Mouse (Mus musculus): ENCODE measurements around the gene Ddx46. TPM values are rescaled to one million over a fixed set of nuclear protein-coding genes. Genes with fewer than 3 reads are reported as not detected.

Ddx46 gene
- polyA plus RNA-seq, 1 experiment from 2014 or later, result 45.6 TPM

DNA sequence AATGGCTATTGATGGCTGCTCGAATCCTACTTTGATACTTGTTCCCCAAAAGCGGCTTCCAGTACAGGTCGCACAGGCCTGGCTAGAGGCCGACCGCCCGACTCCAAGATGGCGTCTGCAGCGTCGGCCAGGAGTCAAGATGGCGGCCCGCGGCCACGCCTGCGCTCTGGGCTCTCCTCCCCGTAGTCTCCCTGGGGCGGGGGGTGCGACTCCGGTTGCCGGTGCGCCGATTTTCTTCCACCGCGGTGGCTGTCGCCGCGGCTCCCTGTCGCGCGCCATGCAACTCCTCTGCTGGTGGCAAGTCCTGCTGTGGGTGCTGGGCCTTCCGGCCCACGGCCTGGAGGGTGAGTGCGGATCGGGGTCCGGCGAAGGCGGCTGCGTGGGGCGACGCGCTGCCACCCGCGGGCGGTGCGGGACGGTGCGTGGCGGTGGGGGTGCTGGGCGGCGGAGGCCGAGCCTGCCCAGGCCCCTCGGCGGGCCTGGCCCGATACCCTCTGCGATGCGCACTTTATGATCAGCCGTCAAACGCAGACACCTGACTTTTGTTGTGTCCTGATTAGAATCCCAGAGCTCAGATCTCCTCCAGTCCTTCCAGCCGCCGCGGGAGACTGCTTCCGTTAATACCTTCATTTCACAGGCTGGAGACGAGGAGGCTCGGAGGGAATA is 79.8 kb downstream of the Ddx46 start, which contains the start of gene Txndc15:
Txndc15 (plus strand) TSS at position 150 of the 666 bp plus-strand sequence.
- under 1% methylated on average over 63 of the region's 63 CpGs for WGBS
- peak; percentile 91 for DNase-seq (ENCODE audit: low spot score)
- Histone ChIP-seq H3K27me3 (ENCODE audit: low read depth, poor library complexity, severe bottlenecking) (no peaks in the 10 kb centered on the region), H3K9me3 (replicated peaks) (no peaks in the 10 kb centered on the region), H3K4me3 (peak within 1 kb of the TSS; percentile 92), H3K27ac (peak within 1 kb of the TSS; percentile 96), H3K4me1 (peaks cover 26% of the 10 kb centered on the region), H3K36me3 (peaks cover 23% of the 10 kb centered on the region)

DNA sequence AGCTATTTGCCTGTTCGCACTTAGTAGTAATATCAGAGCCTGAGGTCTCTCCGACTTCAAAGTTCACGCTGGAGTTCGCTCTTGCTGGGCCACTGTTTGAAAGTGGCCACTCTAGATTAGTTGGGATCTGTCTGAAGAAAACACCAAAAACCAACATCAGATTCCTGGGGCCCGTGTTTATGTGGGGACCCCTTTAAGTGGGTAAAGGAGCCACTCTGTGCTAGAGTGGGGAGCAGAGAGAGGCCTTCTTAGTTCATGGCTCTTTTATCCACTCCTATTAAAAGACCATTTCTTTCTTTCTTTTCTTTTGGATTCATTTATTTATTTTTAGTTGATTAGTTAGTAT is 80.3 kb downstream of the Ddx46 start:
- Histone ChIP-seq H3K9me3 (replicated peaks) (no peaks in the 10 kb centered on the region), H3K27ac (peak overlapping the region; percentile 96), H3K27me3 (ENCODE audit: low read depth, poor library complexity, severe bottlenecking) (no peaks in the 10 kb centered on the region), H3K4me3 (peak overlapping the region; percentile 92), H3K4me1 (peaks cover 21% of the 10 kb centered on the region), H3K36me3 (peaks cover 28% of the 10 kb centered on the region)
- WGBS, result 12% methylated on average over 5 of the region's 5 CpGs
- no peak for DNase-seq (ENCODE audit: low spot score)

DNA sequence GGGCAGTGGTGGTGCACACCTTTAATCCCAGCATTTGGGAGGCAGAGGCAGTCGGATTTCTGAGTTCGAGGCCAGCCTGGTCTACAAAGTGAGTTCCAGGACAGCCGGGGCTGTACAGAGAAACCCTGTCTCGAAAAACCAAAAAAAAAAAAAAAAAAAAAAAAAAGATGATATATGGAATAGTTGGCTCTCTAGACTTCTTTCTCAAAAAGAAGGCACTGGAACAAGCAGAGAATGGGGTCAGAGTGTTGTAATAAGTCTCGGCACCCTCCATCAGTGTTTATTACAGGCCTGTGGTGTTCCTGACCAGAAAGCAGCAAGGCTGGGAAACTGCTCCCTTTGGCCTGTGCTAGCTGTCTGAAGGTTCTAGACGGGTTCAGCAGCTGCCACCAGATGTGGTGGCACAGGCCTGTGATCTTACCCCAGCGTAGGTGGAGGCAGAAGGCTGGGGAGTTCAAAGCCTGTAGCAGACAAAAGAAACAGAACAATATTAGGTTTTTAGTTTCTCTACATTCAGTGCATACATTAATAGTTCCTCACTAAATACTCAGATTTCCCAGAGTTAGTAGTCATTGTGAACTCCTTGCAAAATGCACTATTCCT is 81.2 kb downstream of the Ddx46 start:
- DNase-seq (ENCODE audit: low spot score), result no peak
- no peaks in the 10 kb centered on the region for H3K9me3 ChIP-seq (replicated peaks)
- peak overlapping the region; percentile 96; the same call in 1 of the 2 replicates for H3K27ac ChIP-seq
- peaks cover 19% of the 10 kb centered on the region for H3K4me1 ChIP-seq
- no peaks in the 10 kb centered on the region for H3K27me3 ChIP-seq (ENCODE audit: low read depth, poor library complexity, severe bottlenecking)
- 82% methylated on average over 7 of the region's 7 CpGs for WGBS
- peaks cover 35% of the 10 kb centered on the region for H3K36me3 ChIP-seq
- no peak overlapping the region; the same call in 1 of the 2 replicates for H3K4me3 ChIP-seq

DNA sequence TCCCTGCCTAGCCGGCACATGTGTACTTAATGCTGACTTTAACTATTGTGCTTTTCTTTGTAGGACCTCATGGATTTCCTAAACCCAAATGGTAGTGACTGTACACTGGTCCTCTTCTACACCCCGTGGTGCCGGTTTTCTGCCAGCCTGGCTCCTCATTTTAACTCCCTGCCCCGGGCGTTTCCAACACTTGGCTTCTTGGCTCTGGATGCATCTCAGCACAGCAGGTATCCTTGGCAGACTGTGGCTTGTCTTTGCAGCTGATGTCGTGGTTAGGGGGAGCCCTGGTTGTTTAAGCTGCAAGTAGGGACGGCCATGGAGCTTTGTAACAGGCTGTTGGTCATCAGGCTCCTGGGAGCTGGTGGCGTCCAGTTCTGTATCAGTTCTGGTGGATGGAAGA is 86.7 kb downstream of the Ddx46 start:
- DNase-seq (ENCODE audit: low spot score), result no peak
- Histone ChIP-seq H3K27ac (no peak overlapping the region), H3K9me3 (replicated peaks) (no peaks in the 10 kb centered on the region), H3K27me3 (ENCODE audit: low read depth, poor library complexity, severe bottlenecking) (no peaks in the 10 kb centered on the region), H3K4me1 (peaks cover 3% of the 10 kb centered on the region; the same call in 1 of the 2 replicates), H3K36me3 (peaks cover 85% of the 10 kb centered on the region), H3K4me3 (no peak overlapping the region)
- WGBS, result 83% methylated on average over 8 of the region's 8 CpGs

DNA sequence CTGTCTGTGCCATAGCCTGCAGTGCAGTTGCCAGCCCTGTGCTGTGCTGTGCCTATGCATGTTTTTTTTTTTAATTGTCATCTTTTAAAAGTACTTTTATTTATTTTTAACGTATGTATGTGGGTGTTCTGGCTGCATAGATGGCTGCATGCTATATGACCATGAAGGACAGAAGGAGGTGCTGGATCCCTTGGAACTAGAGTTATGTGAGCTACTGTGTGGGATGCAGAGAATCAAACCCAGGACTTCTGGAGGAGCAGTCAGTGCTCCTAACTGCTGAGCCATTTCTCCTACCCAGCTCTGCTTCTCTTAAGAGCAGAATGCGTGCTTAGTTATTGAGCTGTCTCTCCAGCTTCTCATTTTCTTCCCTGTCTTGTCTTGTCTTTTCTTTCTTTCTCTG is 87.2 kb downstream of the Ddx46 start:
- H3K4me1 ChIP-seq, result peaks cover 3% of the 10 kb centered on the region; the same call in 1 of the 2 replicates
- 92% methylated on average over 2 of the region's 2 CpGs for WGBS
- H3K27me3 ChIP-seq (ENCODE audit: low read depth, poor library complexity, severe bottlenecking), result no peaks in the 10 kb centered on the region
- DNase-seq (ENCODE audit: low spot score), result no peak
- no peak overlapping the region for H3K27ac ChIP-seq
- no peaks in the 10 kb centered on the region for H3K9me3 ChIP-seq (replicated peaks)
- no peak overlapping the region for H3K4me3 ChIP-seq
- H3K36me3 ChIP-seq, result peaks cover 83% of the 10 kb centered on the region

DNA sequence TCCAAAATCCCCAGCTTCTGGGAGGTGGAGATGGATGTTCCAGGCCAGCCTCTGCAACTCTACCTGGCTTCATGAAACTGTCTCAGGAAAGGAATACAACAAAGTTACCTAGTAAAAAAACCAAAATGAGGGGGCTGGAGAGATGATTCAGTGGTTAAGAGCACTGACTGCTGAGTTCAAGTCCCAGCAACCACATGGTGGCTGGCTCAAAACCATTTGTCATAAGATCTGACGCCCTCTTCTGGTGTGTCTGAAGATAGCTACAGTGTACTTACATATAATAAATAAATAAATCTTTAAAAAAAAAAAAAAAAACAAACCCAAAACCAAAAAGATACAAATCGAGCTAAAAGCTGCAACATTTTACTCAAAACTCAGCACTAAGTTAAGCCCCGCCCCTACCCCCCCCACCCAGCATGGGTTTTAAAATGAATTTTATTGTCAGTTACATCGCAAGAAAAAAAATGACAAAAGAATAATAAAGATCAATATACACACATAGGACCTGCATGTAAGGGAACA is 91.8 kb downstream of the Ddx46 start:
- peaks cover 43% of the 10 kb centered on the region for H3K36me3 ChIP-seq
- peak overlapping the region; percentile 66 for H3K4me3 ChIP-seq
- 7% methylated on average over 4 of the region's 4 CpGs for WGBS
- no peaks in the 10 kb centered on the region for H3K9me3 ChIP-seq (replicated peaks)
- H3K27ac ChIP-seq, result peak overlapping the region; percentile 93
- no peaks in the 10 kb centered on the region for H3K27me3 ChIP-seq (ENCODE audit: low read depth, poor library complexity, severe bottlenecking)
- H3K4me1 ChIP-seq, result peaks cover 8% of the 10 kb centered on the region
- DNase-seq (ENCODE audit: low spot score), result no peak

DNA sequence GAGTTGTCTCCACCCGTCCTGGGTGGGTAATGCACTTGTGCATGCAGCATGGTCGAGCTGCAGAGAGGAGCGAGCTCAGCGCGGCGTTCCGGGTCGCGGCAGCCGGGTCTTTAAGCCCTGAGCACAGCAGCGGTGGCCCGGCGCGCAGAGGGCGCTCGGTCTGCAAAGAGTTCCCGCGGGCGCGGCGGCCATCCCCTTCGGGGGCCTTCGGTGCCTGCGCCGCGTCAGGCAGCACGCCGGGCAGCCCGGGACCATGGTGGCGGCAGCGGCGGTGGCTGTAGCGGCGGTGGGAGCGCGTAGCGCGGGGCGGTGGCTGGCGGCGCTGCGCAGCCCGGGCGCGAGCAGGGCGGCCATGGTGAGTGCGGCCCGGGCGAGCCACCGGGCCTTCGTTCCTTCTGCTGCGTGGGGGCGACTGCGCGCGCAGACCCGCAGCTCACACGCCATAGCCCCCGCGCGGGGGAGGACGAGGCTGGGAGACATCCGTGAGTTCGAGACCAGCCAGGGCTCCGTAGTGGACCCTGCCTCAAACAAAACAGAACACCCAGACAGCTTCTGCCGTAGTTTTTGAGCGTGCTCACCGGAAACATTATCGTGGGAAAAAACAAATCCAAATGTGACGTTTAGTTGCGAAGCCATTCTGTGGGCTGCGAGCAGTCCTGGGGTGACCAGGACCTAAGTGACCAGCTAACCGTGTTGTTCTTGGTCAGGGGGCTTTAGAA is 92.5 kb downstream of the Ddx46 start, which contains the start of gene Pcbd2:
Pcbd2 (plus strand) TSS at position 249 of the 719 bp plus-strand sequence.
- Histone ChIP-seq H3K27ac (peak within 1 kb of the TSS; percentile 93), H3K4me1 (peaks cover 8% of the 10 kb centered on the region), H3K36me3 (peaks cover 38% of the 10 kb centered on the region), H3K4me3 (peak within 1 kb of the TSS; percentile 66), H3K9me3 (replicated peaks) (no peaks in the 10 kb centered on the region), H3K27me3 (ENCODE audit: low read depth, poor library complexity, severe bottlenecking) (no peaks in the 10 kb centered on the region)
- under 1% methylated on average over 73 of the region's 73 CpGs for WGBS
- peak; percentile 88 for DNase-seq (ENCODE audit: low spot score)

DNA sequence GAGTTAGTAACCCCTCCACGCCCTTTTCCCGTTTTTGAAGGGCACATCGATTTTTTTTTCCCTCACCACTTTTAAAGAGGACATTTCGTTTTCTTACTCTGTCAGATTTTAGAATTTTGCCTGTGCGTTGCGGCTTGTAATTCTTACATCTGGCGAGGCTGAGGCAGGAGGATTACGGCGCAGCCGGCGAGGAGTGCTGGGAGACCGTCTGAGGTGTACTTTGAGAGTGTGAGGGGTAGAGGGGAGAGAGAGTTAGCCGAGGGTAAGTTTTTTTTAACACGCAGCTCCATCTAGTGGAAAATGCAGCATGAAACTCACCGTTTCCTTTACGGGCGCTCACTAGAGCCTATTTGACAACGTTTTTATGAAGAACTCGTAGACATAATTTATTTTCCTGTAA is 93.0 kb downstream of the Ddx46 start:
- no peaks in the 10 kb centered on the region for H3K27me3 ChIP-seq (ENCODE audit: low read depth, poor library complexity, severe bottlenecking)
- WGBS, result 5% methylated on average over 19 of the region's 19 CpGs
- H3K27ac ChIP-seq, result peak overlapping the region; percentile 93
- peaks cover 8% of the 10 kb centered on the region for H3K4me1 ChIP-seq
- DNase-seq (ENCODE audit: low spot score), result peak; percentile 79
- no peaks in the 10 kb centered on the region for H3K9me3 ChIP-seq (replicated peaks)
- H3K36me3 ChIP-seq, result peaks cover 34% of the 10 kb centered on the region
- H3K4me3 ChIP-seq, result peak overlapping the region; percentile 66

DNA sequence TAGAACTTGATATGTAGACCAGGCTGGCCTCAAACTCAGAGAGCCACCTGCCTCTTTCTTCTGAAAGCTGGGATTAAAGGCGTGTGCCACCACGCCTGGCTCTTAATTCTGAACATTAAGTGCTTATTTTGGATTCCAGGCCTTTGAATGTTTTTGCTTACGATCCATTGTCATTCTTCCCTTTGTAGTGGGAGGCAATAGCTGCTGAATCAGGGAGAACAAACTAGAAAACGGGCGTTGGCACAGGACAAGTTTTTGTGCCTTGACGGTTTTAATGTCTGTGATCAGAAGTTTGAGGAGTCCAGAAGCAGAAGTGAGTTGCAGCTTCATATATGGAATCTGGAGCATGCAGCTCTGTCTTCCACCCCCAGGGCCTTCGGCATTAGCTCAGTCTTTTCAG is 95.9 kb downstream of the Ddx46 start:
- Histone ChIP-seq H3K27me3 (ENCODE audit: low read depth, poor library complexity, severe bottlenecking) (no peaks in the 10 kb centered on the region), H3K4me1 (peaks cover 27% of the 10 kb centered on the region), H3K4me3 (no peak overlapping the region), H3K27ac (no peak overlapping the region), H3K9me3 (replicated peaks) (no peaks in the 10 kb centered on the region), H3K36me3 (peaks cover 6% of the 10 kb centered on the region)
- DNase-seq (ENCODE audit: low spot score), result no peak
- WGBS, result 92% methylated on average over 7 of the region's 7 CpGs

Other genes with a start within 250 kb of the Ddx46 start
- gene Slc34a1, start 236.8 kb upstream of the Ddx46 start, polyA plus RNA-seq (2016; fragmentation: Nextera tagmentation; extraction: Ambion mirVana), result not detected in 2 replicates
- gene Pfn3, start 219.8 kb upstream of the Ddx46 start, polyA plus RNA-seq (2016; fragmentation: Nextera tagmentation; extraction: Ambion mirVana), result not detected in 2 replicates
- 0.14 TPM in 1 of 2 replicates, not detected in the other for gene F12, start 208.2 kb upstream of the Ddx46 start, polyA plus RNA-seq (2016; fragmentation: Nextera tagmentation; extraction: Ambion mirVana)
- gene Grk6, start 190.0 kb upstream of the Ddx46 start, polyA plus RNA-seq (2016; fragmentation: Nextera tagmentation; extraction: Ambion mirVana), result 63.6 and 71.1 TPM in 2 replicates
- 0.34 and 0.35 TPM in 2 replicates for gene Prr7, start 170.8 kb upstream of the Ddx46 start, polyA plus RNA-seq (2016; fragmentation: Nextera tagmentation; extraction: Ambion mirVana)
- 346 and 417 TPM in 2 replicates for gene Dbn1, start 146.9 kb upstream of the Ddx46 start, polyA plus RNA-seq (2016; fragmentation: Nextera tagmentation; extraction: Ambion mirVana)
- 202 and 206 TPM in 2 replicates for gene Pdlim7, start 121.4 kb upstream of the Ddx46 start, polyA plus RNA-seq (2016; fragmentation: Nextera tagmentation; extraction: Ambion mirVana)
- gene Dok3, start 105.7 kb upstream of the Ddx46 start, polyA plus RNA-seq (2016; fragmentation: Nextera tagmentation; extraction: Ambion mirVana), result 2.7 and 2.9 TPM in 2 replicates
- gene Ddx41, start 98.4 kb upstream of the Ddx46 start, polyA plus RNA-seq (2016; fragmentation: Nextera tagmentation; extraction: Ambion mirVana), result 94.0 and 102 TPM in 2 replicates
- gene Fam193b, start 63.9 kb upstream of the Ddx46 start, polyA plus RNA-seq (2016; fragmentation: Nextera tagmentation; extraction: Ambion mirVana), result 65.8 and 70.7 TPM in 2 replicates
- gene Tmed9, start 61.3 kb upstream of the Ddx46 start, polyA plus RNA-seq (2016; fragmentation: Nextera tagmentation; extraction: Ambion mirVana), result 111 and 123 TPM in 2 replicates
- 30.9 and 31.6 TPM in 2 replicates for gene B4galt7, start 35.1 kb upstream of the Ddx46 start, polyA plus RNA-seq (2016; fragmentation: Nextera tagmentation; extraction: Ambion mirVana)
- 48.1 and 53.3 TPM in 2 replicates for gene Caml, start 12.0 kb upstream of the Ddx46 start, polyA plus RNA-seq (2016; fragmentation: Nextera tagmentation; extraction: Ambion mirVana)
- gene B230219D22Rik, start 58.1 kb downstream of the Ddx46 start, polyA plus RNA-seq (2016; fragmentation: Nextera tagmentation; extraction: Ambion mirVana), result 55.5 and 65.2 TPM in 2 replicates
- gene Txndc15, start 79.6 kb downstream of the Ddx46 start, polyA plus RNA-seq (2016; fragmentation: Nextera tagmentation; extraction: Ambion mirVana), result 65.9 and 76.8 TPM in 2 replicates
- gene Pcbd2, start 92.3 kb downstream of the Ddx46 start, polyA plus RNA-seq (2016; fragmentation: Nextera tagmentation; extraction: Ambion mirVana), result 43.7 and 44.4 TPM in 2 replicates
- gene Catsper3, start 149.5 kb downstream of the Ddx46 start, polyA plus RNA-seq (2016; fragmentation: Nextera tagmentation; extraction: Ambion mirVana), result 0.25 TPM in 1 of 2 replicates, not detected in the other
- gene Pitx1, start 201.2 kb downstream of the Ddx46 start, polyA plus RNA-seq (2016; fragmentation: Nextera tagmentation; extraction: Ambion mirVana), result 77.9 and 151 TPM in 2 replicates